Mouse (Mus musculus) E14TG2a.4 (cell line): Measurements from ENCODE around the gene Vmp1.

Source experiments
- H3K27me3 ChIP-seq: 2 replicates; pipeline ENCODE4 v1.6.1; 2014; ENCODE audit warnings: low read length, control low read depth; ENCODE audit not compliant: insufficient read depth
- H3K36me3 ChIP-seq: 2 replicates; pipeline ENCODE4 v1.6.1; 2014; ENCODE audit warnings: low read length, control low read depth; ENCODE audit not compliant: insufficient read depth
- H3K4me1 ChIP-seq: replicated peaks from 2 replicates; pipeline ENCODE4 v1.6.1; 2014; ENCODE audit warnings: low read depth, low read length, control low read depth
- H3K4me3 ChIP-seq: replicated peaks from 2 replicates; pipeline ENCODE4 v1.5.1; 2014; ENCODE audit warnings: mild to moderate bottlenecking, low read length
- H3K9me3 ChIP-seq: 2 replicates; pipeline ENCODE4 v1.6.1; 2014; ENCODE audit warnings: low read length, control low read depth
- CTCF ChIP-seq: conservative IDR thresholded peaks from 2 replicates; pipeline ENCODE4 v1.5.1; 2014; ENCODE audit warnings: low read length
- NANOG ChIP-seq: IDR thresholded peaks from 2 replicates; pipeline ENCODE4 v1.6.1; 2014; ENCODE audit warnings: borderline replicate concordance, low read length, mixed read lengths
- POU5F1 ChIP-seq: IDR thresholded peaks from 2 replicates; pipeline ENCODE4 v1.6.1; 2014; ENCODE audit warnings: low read length, borderline replicate concordance

The Vmp1 gene

DNA sequence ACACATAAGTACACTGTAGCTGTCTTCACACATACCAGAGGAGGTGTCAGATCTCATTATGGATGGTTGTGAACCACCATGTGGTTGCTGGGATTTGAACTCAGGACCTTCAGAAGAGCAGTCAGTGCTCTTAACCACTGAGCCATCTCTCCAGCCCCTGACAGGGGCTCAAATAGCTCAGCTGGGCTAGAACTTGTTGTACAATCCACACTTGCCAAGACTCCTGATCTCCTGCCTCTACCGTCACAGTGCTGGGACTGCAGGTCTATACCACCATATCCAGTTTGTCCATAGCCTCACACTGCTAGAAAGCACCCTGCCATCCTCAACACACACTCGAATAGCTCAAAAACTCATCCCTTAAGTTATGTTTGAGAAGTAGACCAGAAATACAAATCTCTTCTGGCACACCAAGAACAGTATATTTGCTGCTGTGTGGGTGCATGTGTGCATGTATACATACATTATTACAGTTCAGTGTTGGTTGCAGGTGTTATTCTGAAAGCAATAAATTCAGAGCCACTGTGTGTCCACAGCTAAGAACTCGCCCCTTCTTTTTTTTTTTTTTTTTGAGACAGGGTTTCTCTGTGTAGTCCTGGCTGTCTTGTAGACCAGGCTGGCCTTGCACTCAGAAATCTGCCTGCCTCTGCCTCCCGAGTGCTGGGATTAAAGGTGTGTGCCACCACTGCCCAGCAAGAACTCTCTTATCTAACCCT is 94.9 kb downstream of the Vmp1 start:
- Histone ChIP-seq H3K27me3 (no peaks in the 10 kb centered on the region), H3K4me3 (no peak overlapping the region), H3K36me3 (peaks cover 11% of the 10 kb centered on the region; the same call in 1 of the 2 replicates), H3K9me3 (no peaks in the 10 kb centered on the region), H3K4me1 (peaks cover 57% of the 10 kb centered on the region)
- TF ChIP-seq CTCF (no peak), POU5F1 (no peak), NANOG (no peak)

DNA sequence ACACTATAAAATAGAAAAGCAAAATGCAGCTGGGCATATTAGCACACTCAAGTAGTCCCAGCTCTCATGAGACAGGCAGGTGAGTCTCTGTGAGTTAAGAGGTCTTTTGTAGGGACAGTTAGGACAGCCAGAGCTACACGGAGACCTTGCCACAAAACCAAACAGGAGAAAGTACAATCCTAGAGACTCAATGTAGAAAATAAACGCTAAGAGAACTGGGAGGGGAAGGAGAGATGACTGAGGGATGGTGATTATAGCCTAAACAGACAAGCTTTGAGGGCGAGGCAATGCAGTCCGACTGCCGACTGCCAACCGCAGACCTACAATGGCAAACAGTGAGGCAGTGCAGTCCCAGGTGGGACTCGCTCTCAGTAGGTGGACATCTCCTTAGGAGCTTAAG is 95.8 kb downstream of the Vmp1 start:
- no peaks in the 10 kb centered on the region for H3K27me3 ChIP-seq
- TF ChIP-seq CTCF: no peak
- no peak for TF ChIP-seq POU5F1
- TF ChIP-seq NANOG: no peak
- H3K4me3 ChIP-seq: peak overlapping the region; percentile 73
- H3K9me3 ChIP-seq: no peaks in the 10 kb centered on the region
- H3K4me1 ChIP-seq: peaks cover 59% of the 10 kb centered on the region
- peaks cover 9% of the 10 kb centered on the region; the same call in 1 of the 2 replicates for H3K36me3 ChIP-seq

DNA sequence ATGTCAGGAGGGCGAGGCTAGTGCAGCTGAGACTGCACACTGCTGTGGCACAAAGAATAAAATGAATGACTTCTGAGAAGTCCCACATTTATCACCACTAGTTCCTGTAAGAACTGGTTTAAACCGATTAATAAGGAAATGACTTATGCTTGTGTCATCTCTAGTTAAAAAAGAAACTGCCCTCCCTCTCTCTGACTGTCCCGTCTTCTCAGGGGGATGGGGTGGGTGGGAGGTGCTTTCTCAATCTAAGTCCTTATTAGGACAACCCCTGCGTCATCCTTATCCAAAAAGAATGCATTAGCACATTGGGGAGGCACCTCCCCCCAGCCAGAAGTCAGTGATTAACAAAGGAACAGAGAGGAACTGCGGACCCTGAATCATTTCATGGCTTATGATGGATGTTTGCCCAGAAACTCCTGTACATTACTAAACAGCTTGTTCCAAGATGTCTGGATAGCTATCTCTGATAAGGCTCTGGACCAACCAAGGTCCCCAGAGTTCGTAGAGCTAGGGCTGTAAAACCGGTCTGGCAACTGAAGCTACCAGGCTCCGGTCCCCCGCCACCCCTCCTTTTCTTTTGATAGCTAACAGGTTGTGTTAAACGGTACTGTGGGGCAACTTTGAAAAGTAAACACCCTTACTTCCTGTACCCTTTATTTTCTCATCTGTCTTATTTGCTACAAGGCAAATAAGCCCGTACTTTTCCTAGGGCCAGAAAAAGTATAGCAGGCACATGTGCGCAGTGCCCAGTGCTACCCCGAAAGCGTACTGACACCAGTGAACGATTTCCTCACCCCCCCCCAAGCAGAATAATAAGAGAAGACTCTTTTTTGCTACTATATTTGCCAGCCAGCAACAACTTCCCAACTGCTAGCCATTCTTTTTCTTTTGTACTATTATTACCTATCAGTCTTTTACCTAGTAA is 96.5 kb downstream of the Vmp1 start:
- H3K9me3 ChIP-seq: no peaks in the 10 kb centered on the region
- H3K4me1 ChIP-seq: peaks cover 62% of the 10 kb centered on the region
- peaks cover 6% of the 10 kb centered on the region; the same call in 1 of the 2 replicates for H3K36me3 ChIP-seq
- peak overlapping the region; percentile 73 for H3K4me3 ChIP-seq
- no peaks in the 10 kb centered on the region for H3K27me3 ChIP-seq
- no peak for TF ChIP-seq CTCF
- no peak for TF ChIP-seq NANOG
- TF ChIP-seq POU5F1: no peak

DNA sequence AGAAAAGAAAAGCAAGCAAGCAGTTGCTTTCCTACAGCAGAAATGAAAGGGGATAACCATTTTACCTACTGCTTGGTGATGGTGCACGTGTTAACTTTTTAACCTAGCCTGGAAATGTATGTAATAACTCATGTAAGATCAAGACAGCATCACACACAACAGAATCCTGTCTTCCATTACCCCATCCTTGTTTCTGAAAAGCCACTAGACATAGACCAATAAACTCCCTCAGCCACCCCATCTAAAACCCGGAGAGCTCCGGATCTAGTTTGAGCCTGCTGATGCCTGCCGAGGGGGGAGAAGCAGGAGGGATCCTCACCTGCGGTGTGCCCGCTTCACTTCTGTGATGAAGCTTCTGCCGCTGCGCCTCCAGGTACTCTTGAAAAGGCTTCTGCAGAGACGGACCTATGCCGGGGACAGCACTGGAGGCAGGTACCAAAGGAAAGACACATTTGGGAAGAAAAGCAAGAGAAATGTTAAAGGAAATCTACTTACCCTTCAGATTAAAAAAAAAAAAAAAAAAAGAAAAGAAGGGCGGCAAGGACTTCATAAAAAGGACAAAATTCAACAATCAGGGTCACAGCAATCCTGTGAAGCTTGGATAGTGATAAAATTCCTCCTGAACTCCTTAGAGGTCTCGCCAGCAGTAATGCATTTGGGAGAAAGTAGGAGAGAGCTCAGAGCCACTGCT is 97.3 kb downstream of the Vmp1 start:
- peak overlapping the region; percentile 73 for H3K4me3 ChIP-seq
- TF ChIP-seq POU5F1: no peak
- no peak for TF ChIP-seq CTCF
- TF ChIP-seq NANOG: no peak

DNA sequence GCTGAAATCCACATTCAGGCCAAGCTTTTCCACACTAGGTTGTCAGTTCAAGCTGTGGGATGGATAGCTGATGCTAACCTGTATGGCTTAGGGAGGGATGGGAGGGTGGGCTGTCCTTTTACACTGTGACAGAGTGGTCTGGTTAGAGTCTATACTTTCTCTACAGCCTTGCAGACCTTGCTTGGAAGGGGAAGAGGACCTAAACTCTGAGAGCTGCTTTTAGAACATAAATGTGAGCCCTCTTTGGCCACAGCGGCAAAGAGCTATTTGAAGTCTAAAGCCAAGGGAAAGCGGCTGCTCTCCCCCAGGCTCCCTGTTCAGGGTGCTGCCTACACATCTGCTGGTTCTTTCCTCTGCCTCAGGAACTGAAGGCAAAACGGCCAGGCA is 98.0 kb downstream of the Vmp1 start:
- Histone ChIP-seq H3K4me1 (peaks cover 67% of the 10 kb centered on the region), H3K4me3 (peak overlapping the region; percentile 73), H3K9me3 (no peaks in the 10 kb centered on the region), H3K27me3 (no peaks in the 10 kb centered on the region), H3K36me3 (peaks cover 6% of the 10 kb centered on the region; the same call in 1 of the 2 replicates)
- TF ChIP-seq POU5F1 (no peak), NANOG (no peak), CTCF (no peak)

More for the DNA sequence above, 97.3 kb downstream of the Vmp1 start:
- no peaks in the 10 kb centered on the region for H3K27me3 ChIP-seq
- H3K36me3 ChIP-seq: peaks cover 6% of the 10 kb centered on the region; the same call in 1 of the 2 replicates
- H3K9me3 ChIP-seq: no peaks in the 10 kb centered on the region
- peaks cover 67% of the 10 kb centered on the region for H3K4me1 ChIP-seq

DNA sequence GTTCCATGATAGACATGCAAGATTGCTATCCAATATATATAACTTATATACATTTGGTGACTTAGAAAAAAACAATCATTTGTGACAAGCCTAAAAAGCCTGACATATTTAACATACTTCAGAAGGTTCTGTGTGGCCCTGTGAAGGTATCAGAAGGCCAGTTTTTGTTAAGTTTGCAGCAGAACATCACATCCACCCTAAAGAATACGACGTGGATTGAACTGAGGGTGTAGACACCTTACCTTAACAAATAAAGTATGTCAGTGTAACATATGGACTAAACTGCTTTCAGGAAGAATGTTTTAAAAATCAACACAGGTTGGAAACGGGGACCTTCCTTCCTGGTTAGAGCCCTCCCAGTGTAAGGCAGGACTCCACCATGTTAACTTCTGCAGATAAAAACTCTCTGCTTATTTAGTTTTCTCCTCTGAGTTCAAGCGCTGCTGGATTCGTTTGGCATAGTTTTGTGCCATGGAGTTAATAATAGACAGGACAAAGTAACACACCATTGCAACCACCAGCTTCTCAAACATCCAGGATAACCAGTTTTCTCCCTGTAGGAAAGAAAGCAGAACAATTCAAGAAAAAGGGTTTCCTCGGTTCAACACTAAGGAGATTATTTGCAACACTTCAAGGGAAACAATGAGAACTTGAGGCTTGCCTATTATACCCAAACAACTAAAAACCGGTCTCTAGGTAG is 98.6 kb downstream of the Vmp1 start:
- Histone ChIP-seq H3K36me3 (peaks cover 6% of the 10 kb centered on the region; the same call in 1 of the 2 replicates), H3K9me3 (no peaks in the 10 kb centered on the region), H3K4me3 (peak overlapping the region; percentile 73; the same call in 1 of the 2 replicates), H3K4me1 (peaks cover 67% of the 10 kb centered on the region), H3K27me3 (no peaks in the 10 kb centered on the region)
- TF ChIP-seq NANOG (no peak), CTCF (no peak), POU5F1 (no peak)

DNA sequence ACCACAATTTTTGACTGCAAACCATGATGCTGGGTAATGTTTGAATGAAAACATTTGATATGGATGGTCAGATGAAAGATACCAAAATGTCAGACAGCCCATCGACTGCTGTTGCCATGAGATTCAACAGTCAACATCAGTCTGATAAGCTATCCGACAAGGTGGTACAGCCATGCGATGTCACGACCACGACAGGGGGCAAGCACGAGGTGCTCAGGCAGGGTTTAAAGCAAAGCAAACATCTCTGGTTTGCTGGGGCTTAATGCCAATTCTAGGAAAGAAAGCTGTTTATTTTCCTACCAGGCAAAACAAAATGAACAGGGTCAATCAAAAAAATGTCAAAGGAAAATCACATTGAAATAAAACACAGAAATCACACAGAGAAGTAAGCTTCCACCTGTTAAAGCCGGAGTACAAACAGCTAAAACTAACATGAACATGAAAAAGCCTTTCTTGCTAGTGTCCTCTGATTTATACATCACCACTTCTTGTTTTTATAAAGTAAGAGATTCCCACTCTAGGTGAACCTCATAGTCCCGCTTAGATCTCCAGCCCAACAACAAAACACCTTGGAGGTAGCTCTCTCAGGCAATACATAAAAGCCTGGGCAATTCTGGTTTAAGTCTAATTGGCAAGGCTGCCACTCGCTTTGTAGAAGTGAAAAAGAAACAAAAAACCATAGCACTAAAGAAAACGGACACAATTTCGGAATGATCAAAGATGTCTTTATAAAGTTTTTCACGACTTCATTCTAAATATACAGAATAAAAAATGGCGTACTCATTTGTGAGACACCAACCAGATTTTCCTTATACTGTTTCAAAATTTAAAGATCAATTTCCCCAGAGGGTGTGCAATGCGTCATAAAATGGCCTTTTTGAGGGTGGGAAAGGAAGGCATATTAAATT is 99.4 kb downstream of the Vmp1 start:
- H3K9me3 ChIP-seq: no peaks in the 10 kb centered on the region
- peaks cover 72% of the 10 kb centered on the region for H3K4me1 ChIP-seq
- H3K36me3 ChIP-seq: peaks cover 6% of the 10 kb centered on the region; the same call in 1 of the 2 replicates
- H3K27me3 ChIP-seq: no peaks in the 10 kb centered on the region
- TF ChIP-seq NANOG: no peak
- no peak for TF ChIP-seq CTCF
- TF ChIP-seq POU5F1: no peak
- H3K4me3 ChIP-seq: no peak overlapping the region
